Mouse (Mus musculus): ENCODE measurements at regions not wholly inside any gene's neighbourhood (a gene's known extent, or its start where the extent isn't known, plus 50 kb on each side); places are given as distances from the start of the nearest gene placed in this dataset.

GRCm38 (mm10) chr11:89932231-89932865 lies 70.3 kb downstream of the Pctp start:
- DNase-seq, result no peak

DNA sequence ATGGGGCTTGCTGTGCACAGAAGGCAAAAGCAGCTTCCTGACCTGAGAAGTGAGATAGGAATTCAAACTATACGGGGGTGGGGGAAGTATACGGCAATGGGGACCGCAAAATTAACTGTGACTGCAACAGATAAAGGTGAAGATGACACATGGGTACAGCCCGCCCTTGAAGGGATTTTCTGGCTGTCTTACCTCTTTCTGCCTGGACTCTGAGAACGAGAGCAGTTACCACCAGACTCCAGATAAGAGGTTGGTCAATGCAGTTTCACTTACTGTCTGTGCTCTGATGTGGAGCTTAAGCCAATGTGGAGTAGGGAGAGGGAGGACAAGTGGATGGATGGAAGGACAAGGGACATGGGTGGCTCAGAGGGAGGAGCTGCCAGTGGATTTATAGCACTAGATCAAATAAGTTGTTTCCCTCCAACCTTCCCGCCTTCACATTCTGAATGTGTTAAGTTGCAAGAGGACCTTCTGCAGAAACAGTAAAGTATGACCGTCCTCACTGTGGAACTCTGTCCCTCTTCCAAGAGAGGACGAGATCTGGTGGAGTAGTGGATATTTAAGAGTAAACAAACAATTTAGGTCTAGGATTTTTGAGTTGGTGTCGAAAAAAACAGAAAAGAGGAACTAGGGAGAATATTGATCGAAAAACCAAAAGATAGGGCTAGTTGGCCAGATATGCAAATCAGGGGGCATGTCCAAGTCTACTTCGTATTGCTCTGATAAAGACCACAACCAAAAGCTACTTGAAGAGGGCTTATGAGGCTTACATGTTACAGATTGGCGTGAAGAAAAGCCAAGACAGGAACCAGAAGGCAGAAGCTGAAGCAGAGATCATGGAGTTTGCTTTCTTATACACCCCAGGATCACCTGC lies 73.3 kb downstream of the Pctp start:
- no peak for DNase-seq

GRCm38 (mm10) chr11:89927483-89928156 lies 75.1 kb downstream of the Pctp start:
- DNase-seq, result no peak

DNA sequence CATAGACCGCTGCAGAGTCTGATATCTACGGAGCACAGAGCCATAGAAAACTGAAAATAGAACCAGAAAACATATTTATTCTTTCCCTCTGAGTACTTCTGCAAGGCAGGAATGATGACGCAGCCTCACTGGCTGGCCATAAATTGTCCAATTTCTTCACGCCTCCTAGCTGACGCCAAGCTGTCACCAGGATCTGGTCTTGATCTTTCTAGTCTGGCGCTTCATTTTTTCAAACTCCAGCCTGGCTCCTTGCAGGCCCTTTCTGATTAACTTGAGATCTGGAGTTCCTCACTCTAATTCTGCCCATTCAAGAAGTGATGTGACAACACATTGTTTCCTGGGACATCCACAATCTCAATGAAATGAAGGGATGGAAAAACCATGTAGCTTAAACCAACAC lies 80.1 kb downstream of the Pctp start:
- DNase-seq, result peak; percentile 10

- DNase-seq, result peak; percentile 73
Measured at GRCm38 (mm10) chr11:89921146-89921545, 81.5 kb downstream of the Pctp start.

DNA sequence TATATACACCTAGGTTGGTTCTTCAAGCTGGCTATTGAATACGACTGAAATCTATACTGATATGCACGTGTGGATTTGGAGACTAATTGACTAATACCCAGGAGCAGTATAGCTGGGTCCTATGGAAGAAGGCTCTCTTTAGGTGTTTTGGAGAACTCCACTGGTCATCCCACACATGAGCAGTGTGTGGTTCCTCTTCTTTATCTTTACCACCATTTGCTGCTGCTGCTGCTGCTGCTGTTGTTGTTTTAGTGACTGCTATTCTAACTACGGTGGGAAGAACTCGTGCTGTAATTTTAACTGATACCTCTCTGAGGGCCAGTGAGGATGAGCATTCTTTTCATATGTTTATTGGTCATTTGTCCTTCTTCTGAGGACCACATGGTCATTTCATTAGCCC lies 86.9 kb downstream of the Pctp start:
- DNase-seq, result no peak

- no peak for DNase-seq
Measured at GRCm38 (mm10) chr11:89914577-89914976, 88.1 kb downstream of the Pctp start.

DNA sequence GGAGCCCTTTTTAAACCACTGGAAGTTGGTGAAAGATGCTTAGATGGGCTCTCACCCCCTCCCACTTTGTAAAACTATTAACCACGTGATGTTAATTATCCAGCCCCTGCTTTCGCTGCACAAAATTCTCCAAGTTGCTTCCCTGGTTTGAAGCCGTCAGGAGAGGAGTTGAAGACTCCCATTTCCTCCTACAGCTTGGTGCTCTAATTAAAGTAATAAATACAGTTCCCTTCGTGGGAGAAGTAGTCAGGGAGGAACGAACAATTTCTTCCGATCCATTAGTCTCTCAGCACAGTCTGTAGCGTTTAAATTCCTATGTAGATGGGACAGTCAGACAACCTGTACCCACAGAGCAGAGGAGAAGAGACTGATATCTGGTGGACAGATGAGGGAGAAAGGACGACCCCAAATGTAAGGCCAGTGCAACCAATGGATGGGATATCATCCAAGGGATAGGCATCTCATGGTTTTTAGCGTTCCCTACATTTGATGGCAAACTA lies 101.4 kb downstream of the Pctp start:
- no peak for DNase-seq

DNA sequence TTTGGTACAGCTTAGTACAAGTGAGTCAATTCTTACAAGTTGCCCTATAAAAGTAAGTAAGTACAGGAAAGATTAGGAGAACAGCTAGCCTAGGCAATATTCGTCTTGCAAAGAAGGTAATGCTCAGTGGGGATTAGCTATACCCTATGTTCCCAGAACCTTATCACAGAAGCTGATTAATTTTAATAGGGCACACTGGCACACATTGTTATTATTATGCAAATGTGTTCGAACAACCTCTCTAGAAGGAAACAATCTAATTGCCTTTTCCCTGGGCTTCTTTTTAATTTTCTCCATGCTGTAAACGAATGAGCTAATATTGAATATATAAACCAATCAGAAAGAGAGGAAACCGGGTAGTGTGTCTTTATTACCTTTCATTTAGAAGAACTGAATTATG lies 104.2 kb downstream of the Pctp start:
- no peak for DNase-seq

- DNase-seq, result no peak
Measured at GRCm38 (mm10) chr11:89896854-89897253, 105.8 kb downstream of the Pctp start.

DNA sequence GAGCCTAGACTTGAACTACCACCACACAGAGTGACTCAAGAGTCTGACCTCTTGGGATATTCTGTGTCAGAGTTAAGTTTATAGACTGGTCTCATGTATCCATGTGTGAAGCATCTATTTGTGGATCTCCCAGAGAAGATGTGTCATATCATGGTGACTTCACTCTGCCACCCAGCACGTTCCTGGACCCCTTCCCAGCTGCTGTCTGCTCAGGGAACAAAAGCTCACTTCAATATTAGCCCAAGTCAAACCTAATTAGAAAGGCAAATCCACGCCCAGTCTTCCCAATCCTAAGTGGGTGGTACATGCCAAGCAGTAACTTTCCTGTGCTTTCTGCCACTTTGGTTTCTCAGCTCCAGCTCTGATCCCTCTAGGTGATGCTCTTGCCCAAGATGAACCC lies 94.1 kb upstream of the Ankfn1 start:
- DNase-seq, result no peak

- DNase-seq, result no peak
Measured at GRCm38 (mm10) chr11:89867575-89867974, 90.1 kb upstream of the Ankfn1 start.

- no peak for DNase-seq
Measured at GRCm38 (mm10) chr11:89856184-89856769, 78.8 kb upstream of the Ankfn1 start.

DNA sequence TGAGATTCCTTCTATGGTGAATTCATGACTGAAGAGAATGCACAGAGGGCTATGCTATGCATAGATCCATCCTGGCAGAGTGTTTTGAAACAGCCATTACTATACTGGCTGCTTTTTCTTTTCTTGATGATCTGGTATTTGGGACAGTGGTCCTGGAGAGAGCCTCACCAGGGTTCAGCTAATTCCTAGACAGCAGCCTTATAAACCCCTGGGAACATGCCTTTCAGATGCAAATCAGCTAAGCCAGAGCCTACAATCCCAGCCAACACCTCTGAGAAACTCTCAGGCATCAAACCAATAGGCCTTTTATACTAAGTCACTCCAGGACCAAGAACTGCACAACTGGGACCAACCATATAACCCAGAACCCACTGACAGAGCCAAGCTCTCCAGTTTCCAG lies 64.4 kb upstream of the Ankfn1 start:
- no peak for DNase-seq

GRCm38 (mm10) chr11:89839671-89840327 lies 62.3 kb upstream of the Ankfn1 start:
- no peak for DNase-seq

- no peak for DNase-seq
Measured at GRCm38 (mm10) chr11:89837995-89838394, 60.5 kb upstream of the Ankfn1 start.

DNA sequence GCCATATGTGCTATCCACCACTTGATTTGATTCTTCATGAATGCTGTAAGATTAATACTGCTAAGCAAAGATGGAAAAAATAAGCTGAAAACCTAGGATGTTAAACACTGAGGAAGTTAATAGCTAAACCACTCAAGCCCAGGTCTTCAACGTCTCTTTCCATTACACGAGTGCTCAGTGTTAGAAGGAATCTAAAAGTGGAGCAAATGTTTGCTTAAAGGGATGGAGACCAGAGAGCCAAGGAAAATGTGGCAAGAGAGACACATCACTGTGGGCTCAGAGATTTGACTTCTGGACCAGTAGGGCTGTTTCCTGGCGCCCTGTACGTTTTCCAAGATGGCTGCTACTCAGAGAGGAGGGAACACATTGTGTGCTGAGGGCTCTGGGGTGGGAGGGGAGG lies 59.4 kb upstream of the Ankfn1 start:
- no peak for DNase-seq

- no peak for DNase-seq
Measured at GRCm38 (mm10) chr11:89834068-89834467, 56.6 kb upstream of the Ankfn1 start.

DNA sequence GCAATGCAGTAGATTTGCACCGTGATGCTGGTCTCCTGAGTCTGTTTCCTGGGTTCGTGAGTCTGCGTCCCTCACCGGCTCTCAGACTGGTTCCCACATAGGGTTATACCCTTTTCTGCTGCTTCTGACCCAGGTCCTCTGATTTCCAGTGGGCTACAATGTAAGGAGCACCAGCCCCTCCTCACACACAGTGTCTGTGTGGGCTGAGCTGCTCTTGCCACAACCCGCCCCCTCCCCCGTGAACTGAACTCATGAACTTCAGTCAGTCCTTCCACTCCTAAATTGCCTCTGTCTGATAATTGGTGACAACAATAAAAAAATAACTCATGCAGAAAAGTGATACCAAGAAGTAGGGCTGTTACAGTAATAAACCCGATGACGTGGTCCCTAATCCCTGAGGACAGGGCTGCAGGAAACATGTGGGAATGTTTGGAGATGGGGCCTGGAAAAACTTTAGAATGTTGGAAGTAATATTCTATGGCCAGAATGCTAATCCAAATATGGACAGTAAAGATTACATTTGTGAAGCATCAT lies 54.2 kb upstream of the Ankfn1 start:
- DNase-seq, result no peak

Data from adrenal gland, postnatal 14 days (tissue).